Mouse (Mus musculus) C2C12 (cell line): ENCODE results near the gene Bco1.

Experiments used
- CTCF ChIP-seq: IDR thresholded peaks from one replicate; pipeline ENCODE4 v1.5.1; 2011; ENCODE audit not compliant: control insufficient read depth, insufficient read depth, insufficient read length
- FOSL1 ChIP-seq: IDR thresholded peaks from one replicate; pipeline ENCODE4 v1.8.0; 2011; ENCODE audit warnings: mild to moderate bottlenecking, low read length; ENCODE audit not compliant: poor library complexity, insufficient read depth, severe bottlenecking
- MYOD1 ChIP-seq: IDR thresholded peaks from one replicate; pipeline ENCODE4 v1.6.1; 2011; ENCODE audit warnings: low read depth; ENCODE audit not compliant: control insufficient read depth, insufficient read length
- USF1 ChIP-seq: IDR thresholded peaks from one replicate; pipeline ENCODE4 v1.6.1; 2011; ENCODE audit warnings: low read depth, mild to moderate bottlenecking, control low read depth, moderate library complexity

DNA sequence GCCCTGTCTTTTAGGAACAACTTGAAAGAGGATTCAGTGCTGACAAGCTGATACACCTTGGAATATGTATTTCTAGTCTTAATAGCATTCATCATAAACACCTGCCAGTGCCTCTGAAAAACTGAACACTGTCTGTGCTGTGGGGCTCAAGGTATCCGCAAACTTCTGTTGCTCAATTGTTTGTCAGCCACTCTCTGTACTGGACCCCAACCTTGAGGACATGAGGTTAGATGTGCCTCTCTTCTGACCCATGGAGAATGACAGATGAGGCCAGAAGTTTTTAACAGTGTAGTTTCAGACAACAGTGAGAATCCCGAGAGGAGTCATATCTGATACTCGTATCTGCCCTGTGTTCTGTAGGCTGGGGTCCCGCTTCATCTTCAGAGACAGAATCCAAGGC is 69.9 kb downstream of the Bco1 start:
- no peak for TF ChIP-seq CTCF
- no peak for TF ChIP-seq USF1
- TF ChIP-seq FOSL1: no peak
- no peak for TF ChIP-seq MYOD1
